Mouse (Mus musculus) hematopoietic stem cell, adult 5-6 weeks (primary cell): ENCODE measurements around the gene Bag3. TPM values are rescaled to one million over a fixed set of nuclear protein-coding genes. Genes with fewer than 3 reads are reported as not detected.

ENCODE experiments used
- ATAC-seq, 2 experiments: fragments of 125-278 bp in 1 of 2; replicated peaks in 1 of 2; 2 replicates each; pipeline ENCODE4 v1.8.0; 2016 to 2017; ENCODE audit warnings: inconsistent platforms in 2 of 2, mild to moderate bottlenecking in 2 of 2, moderate number of reproducible peaks in 2 of 2, low read depth in 1 of 2, moderate TSS enrichment in 1 of 2; ENCODE audit not compliant: low FRiP score in 2 of 2, poor library complexity in 2 of 2, severe bottlenecking in 2 of 2, insufficient read depth in 1 of 2, low TSS enrichment in 1 of 2
- total RNA-seq: library from RNA; stranded (forward); fragments of 172-1452, 232-1000 nt; gene quantifications from 2 replicates; pipeline ENCODE4 v1.2.3, GENCODE M21; 2017

The Bag3 gene
- 6.2 and 6.9 TPM in 2 replicates for total RNA-seq

GRCm38 (mm10) chr7:128523349-128523961 lies at the start of gene Bag3:
Bag3 (plus strand) TSS chr7:128523616.
- ATAC-seq = peak; percentile 93

GRCm38 (mm10) chr7:128474322-128474721 lies 49.1 kb upstream of the Bag3 start:
- ATAC-seq = peak in 1 of 2 experiments; percentile 48; a peak in 1 of 4 replicates

- ATAC-seq = no peak
These were observed 34.4 kb upstream of the Bag3 start for GRCm38 (mm10) chr7:128488986-128489385.

GRCm38 (mm10) chr7:128494546-128494945 lies 28.9 kb upstream of the Bag3 start:
- ATAC-seq = no peak

- no peak for ATAC-seq
These were observed 23.6 kb upstream of the Bag3 start for GRCm38 (mm10) chr7:128499801-128500200.

DNA sequence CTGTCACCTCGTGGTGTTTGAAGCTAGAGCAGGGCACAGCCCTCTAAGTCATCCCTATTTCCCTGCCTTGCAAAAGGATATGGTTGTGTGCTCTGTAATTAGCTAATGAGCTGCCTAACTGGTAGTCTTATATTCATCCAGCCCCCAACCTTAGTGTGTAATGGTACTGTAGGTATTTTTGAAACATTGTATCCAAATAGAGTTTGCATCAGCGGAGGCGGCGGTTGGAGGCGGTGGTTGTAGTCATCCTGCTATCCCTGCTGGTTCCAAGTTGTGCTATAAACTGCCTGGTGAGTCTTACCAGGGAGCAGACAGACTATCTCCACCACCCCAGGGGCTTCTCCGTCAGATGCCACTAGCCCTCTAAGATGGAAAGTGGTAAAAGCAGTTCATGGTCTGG lies 19.3 kb upstream of the Bag3 start:
- ATAC-seq = no peak

DNA sequence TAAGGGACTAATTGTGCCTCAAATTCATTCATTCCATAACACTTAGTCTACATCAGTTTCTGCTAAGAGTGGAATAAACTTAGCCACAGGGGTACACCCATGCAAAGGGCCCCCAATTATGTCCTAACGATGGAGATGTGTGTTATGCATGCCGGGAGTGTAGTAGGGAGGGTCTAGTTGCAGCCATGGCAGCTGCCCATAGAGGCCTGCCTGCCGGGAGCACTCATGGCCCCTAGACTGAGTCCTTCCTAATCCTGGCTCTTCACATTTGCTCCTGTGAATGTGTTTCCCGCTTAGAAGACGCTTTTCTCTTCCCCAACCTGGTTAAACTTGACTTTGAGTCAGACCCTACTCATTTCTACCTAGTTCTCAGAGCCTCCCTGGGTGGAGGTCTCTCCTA lies 11.5 kb upstream of the Bag3 start:
- ATAC-seq = no peak

DNA sequence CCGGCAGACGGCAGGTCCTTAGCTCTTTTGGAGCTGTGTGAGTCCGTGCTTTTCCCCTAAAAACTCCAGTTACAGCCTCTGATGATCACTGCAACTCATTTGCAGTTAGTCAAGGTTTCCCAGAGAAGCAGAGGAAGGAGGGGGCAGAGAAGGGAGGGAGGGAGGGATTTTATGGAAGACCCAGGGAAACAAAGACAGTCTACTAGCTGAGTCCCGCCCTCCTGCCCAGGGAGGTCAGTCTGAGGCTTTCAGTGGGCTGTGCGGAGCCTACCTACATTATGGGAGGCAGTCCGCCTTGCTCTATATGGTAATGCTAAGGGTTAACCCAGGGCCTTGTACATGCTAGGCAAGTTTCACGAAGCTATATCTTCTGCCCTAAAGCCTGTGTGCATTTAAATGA lies 9.9 kb upstream of the Bag3 start:
- ATAC-seq = no peak

- no peak for ATAC-seq
These were observed 9.1 kb upstream of the Bag3 start for GRCm38 (mm10) chr7:128514341-128514740.

- no peak for ATAC-seq
These were observed 7.1 kb upstream of the Bag3 start for GRCm38 (mm10) chr7:128516346-128516745.

DNA sequence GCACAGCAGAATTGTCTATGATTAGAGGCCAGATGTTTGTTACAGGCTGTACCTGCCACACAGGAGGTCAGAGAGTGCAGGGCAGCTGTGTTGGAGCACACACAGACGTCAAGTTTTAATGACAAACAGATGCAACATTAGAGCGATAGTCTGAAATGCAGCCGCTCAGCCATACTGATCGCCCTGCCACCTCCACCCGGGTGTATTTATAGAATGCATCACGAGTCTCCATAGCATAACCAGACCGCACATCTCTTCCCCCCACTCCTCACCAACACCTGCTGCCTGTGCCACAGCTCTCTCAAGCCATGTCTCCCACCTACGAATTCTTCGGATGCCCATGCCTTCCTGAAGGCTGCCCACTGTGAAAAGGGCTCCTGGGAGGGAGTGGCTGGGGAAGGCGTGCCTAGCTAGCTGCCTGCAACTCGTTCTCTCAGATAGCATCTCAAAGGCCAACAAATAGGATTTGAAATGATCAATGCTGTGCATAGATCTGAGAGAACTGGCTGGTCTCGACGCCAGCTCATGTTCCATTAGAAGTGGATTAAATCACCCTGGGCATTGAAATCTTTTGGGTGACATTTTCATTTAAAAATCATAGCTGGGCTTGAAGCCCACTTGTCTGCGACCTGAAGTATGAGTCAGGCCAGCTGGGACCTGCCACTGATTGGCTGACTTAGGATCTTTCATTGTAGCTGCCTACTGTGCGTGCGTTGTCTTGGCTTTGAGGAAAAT lies 3.9 kb upstream of the Bag3 start:
- no peak for ATAC-seq

GRCm38 (mm10) chr7:128523962-128524581 lies 656 bp downstream of the Bag3 start:
- peak; percentile 44 to 70; a peak in 3 of 4 replicates for ATAC-seq

- no peak for ATAC-seq
These were observed 1.2 kb downstream of the Bag3 start for GRCm38 (mm10) chr7:128524641-128525040.

GRCm38 (mm10) chr7:128526611-128527010 lies 3.2 kb downstream of the Bag3 start:
- ATAC-seq = no peak

DNA sequence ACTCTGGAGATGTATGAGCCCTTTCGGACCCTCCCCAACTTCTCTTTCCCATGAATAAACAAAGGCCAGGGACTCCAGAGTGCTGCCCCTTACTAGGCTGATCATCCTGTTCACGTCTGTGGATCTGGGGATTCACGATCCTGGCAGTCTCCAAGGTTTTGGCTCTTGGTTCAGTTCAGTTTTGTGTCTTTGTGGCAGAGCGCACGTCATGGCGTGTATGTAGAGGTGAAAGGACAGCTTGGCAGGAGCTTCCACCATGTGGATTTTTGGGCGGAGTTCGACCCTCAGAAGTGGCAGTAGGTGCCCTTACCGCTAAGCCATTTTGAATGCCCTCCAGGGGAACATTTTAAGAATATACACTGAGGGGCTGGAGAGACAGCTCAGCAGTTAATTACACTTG lies 5.2 kb downstream of the Bag3 start:
- ATAC-seq = no peak

- ATAC-seq = no peak
These were observed 5.7 kb downstream of the Bag3 start for GRCm38 (mm10) chr7:128529126-128529525.

DNA sequence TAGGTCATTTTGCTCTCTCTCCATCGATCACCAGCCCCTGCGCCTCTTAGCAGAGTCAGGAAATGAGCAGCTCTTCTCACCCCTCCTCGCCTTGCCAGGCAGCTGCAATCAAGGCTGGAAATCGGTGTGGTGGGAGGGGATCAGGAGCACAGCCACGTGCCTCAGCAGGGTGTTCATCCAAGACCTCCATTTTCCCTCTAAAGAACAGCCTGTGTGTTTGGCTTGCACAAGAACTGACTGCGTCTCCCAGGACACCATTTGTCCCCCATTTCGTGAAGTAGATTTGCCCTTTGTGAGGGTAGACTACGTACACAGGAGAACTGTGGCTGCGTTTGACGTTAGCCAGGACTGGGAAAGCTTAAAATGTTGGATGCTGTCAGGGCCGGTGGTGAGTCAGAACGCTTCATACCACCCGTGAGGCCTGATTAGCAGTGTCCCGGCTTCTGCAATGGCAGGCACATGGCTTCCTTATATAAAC lies 6.2 kb downstream of the Bag3 start:
- no peak for ATAC-seq

- ATAC-seq = no peak
These were observed 7.6 kb downstream of the Bag3 start for GRCm38 (mm10) chr7:128531031-128531430.
